Mouse (Mus musculus): Measurements from ENCODE around the gene Catip.
"Not testable (repeated sequence)": the region's sequence is repeated elsewhere in the genome, so short reads cannot be mapped to it uniquely, and the experiment has no call there.

Catip gene

DNA sequence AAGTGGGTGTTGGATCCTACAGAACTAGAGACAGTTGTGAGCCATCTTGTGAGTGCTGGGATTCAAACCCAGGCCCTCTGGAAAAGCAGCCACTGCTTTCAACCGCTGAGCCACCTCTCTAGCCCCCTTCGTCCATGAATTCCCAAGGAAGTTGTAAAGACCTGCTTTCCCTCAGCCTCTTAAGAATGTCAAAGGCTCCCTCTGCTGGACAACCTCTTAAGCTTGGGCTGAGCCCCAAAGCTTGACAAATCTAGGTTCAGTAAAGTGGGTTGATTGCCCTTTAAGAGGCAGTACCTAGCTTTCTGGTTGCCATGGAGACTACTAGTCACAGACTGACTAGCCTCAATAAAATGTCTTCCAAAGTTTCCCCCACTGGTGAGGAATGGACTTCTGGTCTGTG is at the start of gene Catip:
Catip (plus strand) TSS at position 297 of the 400 bp plus-strand sequence.
- DNase-seq = peak; percentile 70

DNA sequence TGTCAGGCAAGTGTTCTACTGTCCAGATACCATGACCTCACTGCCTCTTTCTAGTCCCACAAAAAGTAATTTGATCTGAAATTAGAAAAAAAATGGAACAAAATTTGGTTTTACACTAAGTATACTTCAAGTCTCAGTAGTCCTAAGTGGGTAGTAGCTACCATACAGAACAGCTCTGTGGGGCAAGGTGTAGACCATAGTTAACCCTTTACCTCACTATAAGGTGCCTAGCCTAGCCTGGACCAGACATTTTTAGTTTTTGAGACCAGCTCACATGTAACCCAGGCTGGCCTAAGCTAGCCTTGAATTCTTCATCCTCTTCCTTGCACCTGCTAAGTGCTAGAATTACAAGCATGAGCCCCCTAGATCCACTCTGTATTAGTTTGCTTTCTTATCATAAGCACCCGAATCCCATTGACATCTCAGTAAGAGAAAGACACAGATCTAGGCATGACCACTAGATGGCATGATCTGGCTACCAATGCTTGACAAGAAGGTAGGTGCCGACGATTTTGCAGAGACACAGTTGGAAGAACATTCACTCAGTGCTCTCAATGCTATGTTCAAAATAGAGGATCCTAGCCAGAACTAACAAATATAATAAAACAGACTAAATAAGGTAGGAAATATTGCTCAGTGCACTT is 48.7 kb upstream of the Catip start:
- DNase-seq = peak; percentile 59

DNA sequence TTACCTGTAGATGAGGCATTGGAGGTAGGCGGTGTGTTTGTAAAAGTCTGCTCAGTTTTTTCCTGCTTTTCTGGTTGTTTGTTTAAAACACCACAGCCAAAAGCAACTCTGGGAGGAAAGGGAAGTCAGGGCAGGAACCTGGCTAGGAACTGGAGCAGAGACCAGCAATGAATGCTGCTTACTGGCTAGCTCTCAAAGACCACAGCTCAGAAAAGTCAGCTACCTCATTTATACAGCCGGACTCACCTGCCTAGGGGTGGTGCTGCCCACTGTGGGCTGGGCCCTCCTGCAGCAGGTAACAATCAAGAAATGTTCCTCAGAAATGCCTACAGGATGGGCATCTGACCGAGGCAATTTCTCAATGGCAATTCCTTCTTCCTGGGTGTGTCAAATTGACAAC is 47.1 kb upstream of the Catip start:
- no peak for DNase-seq

DNA sequence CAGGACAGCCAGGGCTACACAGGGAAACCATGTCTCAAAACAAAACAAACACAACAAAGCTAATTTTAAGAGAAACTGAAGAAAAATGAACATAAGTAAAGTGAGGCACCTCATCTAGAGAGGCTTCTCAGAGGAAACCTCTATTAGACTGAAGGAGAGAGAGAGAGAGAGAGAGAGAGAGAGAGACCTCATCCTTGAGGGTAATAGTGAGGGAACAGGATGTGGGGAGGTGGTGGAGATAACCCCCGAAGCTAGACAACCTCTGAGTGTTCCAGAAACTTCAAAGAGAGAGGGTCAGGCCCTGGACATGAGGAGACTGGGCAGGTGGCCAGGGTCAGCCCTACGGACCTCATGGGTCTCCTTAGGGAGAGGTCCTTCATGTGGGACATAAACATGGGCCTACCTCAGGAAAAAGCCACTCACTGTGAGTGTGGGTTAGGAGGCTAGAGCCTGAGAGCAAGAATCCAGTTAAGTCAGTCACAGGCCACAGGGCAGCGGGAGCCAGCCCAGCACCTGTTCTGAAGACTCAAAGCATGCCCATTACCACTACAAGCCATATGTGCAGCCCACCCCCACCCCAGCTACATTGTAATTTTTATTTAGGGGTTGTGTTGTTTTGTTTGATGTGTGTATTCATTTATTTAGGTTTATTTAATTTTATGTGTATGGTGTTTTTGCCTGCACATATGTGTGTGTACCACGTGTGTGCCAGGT is 45.6 kb upstream of the Catip start:
- DNase-seq = no peak

DNA sequence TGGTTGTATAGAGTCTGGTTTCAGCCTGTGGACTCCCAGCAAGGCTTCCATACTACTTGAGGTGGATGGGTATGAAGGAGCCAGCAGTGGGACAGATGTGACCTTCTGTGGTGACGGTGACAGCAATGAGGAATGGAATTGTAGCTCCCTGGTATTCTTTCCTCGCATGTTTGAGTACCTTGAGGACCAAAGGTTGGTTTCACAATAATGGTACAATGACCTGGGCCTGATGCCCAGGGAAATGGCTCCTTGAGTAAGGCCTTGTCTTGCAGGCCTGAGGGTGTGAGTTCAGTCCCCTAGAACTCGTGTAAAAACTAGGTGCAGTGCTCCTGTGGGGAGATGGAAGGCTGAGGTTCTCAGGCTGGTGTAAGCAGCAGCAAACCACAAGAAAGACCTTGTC is 43.2 kb upstream of the Catip start:
- no peak for DNase-seq

DNA sequence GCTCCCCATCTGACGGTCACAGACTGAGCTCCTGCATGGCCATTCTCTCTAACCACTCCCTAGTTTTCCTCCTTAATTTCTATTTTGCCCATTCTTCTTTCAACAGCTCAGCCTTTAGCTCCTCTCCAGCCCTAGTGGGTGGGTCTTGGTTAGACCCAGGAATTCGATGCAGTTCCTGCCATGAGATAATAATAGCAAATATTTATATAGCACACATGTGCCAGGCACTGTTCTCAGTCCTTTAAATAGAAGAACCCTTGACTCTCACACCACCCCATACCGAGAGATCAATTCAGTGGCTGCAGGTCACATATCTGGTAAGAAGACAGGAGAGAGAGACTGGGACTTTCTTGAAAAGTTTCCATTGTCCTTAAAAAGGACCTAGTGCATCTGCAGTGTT is 40.5 kb upstream of the Catip start:
- DNase-seq = no peak

DNA sequence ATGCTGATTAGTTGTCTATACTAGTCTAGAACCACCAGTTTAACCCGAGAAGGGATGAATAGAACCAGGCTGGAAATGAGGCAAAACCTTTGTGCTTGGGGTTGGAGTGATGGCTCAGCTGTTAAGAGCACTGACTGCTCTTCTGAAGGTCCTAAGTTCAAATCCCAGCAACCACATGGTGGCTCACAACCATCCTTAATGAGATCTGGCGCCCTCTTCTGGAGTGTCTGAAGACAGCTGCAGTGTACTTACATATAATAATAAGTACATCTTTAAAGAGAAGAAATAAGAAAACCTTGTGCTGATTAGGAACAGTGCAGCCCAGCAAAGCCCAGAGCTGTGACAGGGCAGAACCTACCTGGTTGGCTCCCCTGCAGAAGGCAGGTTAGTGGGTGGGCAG is 35.0 kb upstream of the Catip start:
- DNase-seq = not testable (repeated sequence)

DNA sequence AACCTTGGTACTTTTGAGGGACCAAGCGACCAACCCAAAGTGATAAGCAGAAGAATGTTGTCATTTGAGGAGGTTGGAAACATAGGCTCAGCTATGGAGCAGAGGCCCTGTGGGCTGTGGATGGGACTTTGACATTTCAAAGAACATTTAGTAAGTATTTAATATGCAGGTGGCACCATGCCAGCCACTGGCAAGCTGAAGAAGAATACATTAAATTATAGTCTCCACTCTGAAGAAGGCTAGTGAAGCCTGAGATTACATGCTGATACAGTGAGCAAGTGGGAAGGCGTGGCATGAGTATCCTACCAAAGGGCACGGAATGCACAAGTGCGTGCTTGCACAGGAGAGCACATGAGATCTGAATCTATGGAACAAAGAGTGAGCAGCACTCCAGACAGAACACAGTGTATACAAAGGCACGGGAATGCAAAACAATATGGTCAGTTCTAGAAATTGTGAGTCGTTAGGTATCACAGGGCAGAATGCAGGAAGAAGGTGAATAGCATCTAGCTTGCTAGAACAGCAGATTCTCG is 31.9 kb upstream of the Catip start:
- no peak for DNase-seq

DNA sequence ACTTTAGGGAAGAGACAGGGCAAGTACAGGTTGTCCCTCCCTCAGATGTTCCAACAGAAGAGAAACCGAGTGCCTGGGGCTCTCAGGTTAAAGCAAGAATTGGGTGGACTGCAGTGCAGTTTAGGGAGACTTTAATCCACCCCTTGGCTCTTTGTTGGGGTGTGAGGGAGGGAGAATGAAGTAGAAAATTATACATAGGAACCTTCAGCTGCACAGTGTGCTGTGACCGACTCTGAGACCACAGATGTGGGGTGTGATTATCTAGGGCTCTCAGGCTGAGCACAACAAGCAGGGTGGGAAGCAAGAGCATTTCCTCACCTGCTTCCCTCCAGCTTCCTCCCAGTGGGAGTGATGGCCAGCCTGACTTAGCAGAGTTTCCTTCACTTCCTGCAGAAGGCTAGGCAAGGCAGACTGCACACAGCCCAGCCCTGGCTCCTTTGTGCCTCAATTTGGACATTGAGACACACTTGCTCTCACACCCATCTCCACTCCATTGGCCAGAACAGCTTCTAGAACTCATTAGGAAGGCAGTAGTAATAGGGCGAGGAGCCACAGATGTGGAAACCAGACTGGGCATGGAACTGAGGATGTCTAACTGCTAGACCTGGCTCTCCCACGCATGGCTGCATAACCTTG is 30.7 kb upstream of the Catip start:
- DNase-seq = no peak

DNA sequence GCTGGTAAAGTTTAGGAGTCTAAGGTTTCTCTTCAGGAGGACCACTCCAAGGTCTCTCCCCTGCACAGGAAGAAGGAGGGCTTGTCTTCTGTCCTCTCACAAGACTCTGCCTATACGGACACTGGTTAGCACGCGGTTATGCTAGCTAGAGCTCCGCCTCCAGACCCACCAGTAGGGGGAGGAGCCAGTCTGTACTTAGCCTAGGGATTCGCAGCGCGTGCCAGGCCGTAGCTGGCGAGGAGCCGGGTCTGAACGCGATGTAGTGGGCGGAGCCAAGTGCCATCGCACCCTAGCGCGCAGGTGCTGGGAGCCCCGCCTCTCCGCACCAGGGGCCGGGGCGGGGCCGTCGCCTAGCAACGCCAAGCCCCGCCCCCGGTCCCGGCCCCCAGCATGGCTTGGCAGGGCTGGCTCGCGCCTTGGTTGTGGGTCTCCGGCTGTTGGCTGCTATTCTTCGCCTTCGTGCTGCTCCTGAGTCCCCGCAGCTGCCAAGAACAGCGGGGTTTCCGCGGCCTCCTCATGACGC is 29.6 kb upstream of the Catip start:
- DNase-seq = peak; percentile 96

DNA sequence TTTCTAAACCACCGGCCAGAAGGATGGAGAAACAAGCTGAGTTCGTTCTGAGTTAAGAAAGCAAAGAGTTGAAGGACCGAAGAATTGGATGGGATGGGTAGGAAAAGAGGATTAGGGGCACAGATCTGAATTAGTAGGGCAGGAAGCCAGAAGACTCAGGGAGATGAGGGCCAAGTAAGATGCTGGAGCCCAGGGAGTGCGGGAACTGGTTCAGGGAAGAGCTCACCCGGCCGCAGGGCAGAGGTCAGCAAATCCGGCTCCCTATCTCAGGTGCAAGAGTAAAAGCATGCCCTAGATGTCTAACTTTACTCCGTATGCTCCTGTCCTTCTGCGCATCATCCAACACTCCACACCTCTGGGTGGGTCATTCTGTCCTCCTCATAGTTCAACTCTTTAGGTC is 29.0 kb upstream of the Catip start:
- no peak for DNase-seq

DNA sequence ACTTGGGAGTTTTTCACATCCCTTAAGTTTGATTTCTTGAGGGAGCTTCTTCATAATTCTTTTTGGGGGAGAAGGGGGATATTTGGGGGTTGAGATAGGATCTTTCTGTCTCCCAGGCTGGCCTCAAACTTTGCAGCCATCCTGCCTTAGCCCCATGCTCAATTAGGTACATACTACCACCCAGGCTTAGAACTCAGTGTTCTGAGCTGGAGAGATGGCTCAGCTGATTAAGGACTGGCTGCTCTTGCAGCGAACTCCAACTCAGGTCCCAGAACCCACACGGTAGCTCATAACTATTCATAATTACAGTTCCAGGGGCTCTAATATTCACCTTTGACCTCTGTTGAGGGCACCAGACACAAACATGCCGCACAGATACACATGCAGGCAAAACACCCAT is 27.3 kb upstream of the Catip start:
- no peak for DNase-seq

DNA sequence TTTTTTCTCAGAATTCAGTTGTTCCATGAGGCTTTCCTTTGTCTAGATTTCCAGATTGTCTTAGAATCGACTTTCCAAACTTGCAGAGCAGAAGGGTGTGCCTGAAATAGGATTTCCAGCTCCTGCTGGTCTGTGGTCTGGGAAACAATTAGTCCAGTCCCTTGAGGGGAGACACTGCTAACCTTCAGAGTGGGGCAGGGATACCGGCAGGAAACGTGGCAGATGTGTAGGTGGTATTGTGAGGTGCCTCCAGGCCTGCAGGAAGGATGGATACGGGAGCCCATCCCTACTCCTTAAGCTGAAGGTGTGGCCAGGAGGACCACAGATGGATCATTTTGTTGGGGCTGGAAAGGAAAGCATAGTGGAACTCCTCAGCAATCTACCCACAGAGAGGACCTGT is 26.9 kb upstream of the Catip start:
- no peak for DNase-seq

DNA sequence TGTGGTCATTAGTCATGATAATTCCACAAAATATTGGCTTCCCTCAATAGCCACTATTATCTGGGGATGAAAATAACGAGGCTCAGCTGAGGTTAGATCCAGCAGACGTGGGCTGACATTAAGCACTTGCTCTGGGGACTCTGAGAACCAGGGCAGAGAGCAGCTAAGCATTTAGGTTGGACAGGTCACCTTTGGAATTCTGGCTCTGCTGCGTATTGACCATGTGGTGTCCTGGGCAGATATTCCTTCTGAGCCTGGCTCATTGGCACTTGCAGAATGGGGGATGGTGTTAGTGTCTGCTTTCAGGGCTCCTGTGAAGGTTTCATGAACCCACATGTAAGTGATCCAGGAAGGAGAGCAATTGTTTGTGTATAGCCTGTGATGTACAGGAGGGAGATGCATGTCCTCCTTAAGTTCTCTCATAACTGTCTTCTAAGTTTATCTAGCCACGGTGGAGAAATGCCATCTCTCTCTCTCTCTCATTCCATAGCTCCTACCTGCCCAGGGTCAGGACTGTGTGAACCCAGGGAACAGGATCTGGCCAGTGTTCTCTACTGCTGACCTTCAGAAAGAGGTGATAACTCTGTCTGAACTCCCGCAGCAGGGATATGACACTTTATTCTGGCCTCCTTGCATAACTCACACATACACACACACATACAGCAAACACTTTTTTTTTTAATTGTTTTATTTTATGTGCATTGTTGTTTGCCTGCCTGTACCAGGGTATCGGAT is 26.3 kb upstream of the Catip start:
- DNase-seq = no peak

DNA sequence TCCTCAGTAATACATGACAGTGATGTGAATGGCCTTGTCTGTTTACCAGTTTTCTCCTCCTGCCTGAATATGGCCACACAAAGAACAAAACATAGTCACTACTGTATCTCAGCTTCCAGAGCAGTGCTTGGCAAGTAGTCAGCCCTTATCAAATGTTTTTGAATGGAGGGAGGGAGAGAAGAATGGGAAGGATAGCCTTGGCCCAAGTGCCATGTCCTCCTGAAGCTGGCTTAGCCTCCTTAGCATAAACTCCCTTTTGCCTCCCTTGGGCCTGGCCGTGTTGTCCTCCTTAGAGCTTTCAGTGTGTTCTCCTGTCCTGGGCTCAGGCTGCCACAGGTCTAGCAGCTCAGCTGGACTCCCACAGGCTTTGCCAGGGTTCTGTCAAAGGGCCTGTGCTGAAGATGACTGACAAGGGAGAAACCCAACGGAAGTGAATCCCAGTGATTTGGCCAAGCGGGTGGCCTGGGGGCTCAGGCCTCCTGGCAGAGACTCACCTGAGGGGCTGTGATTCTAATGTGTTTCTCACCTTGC is 24.6 kb upstream of the Catip start:
- no peak for DNase-seq

DNA sequence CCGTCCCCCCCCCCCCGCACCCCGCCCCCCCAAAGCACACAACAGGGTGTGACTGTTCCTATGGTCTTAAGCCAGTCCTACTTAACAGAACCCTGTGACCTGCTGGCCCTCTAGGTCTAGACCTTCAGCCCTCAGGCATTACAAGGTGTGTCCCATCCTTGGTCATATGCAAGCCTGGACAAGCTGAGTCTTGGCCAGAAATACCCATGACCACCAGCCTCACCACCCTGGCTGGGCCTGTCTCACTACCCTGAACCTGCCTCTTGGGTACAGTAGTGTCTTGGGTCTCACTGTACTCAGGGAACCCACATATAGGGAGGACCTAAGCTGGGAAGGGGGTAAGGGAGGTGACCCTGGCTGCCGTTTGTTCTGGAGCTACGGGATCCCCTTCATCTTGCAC is 23.9 kb upstream of the Catip start:
- DNase-seq = no peak

DNA sequence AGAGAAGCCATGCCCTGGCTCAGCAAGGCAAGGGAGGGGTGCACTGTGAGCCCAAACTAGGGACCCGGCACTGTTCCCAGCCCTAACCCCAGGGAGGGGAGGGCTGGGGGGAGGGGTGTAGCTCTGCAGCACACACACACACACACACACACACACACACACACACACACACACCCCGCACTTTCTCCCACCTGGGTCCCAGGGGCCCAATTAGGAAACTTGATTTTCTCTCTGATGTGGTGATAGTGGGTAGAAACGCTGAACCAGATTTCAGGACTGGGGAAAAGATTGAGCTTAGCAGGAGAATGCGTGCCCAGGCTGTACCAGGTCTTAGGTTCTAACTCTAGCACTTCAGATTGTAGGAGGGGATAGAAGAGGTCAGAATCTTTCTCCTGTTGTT is 23.3 kb upstream of the Catip start:
- no peak for DNase-seq

DNA sequence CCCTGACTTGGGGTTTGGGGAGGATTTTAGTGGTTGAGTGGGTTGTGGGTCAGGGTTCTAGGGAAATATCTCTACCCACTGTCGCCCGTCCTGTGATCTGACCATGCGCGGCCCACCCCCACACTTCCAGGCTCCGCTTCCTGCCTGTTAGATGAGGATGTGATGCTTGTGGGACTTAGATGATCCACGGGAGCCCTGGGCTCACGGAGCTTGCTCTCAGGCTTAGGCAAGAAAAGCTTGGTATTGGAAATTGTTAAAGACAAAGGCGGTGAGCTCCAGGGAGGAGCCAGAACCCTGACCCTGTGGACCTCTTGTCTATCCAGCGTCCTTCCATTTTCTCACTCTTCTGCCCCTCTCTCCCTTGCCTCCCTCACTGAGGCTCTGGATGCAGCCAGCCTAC is 22.0 kb upstream of the Catip start:
- no peak for DNase-seq

DNA sequence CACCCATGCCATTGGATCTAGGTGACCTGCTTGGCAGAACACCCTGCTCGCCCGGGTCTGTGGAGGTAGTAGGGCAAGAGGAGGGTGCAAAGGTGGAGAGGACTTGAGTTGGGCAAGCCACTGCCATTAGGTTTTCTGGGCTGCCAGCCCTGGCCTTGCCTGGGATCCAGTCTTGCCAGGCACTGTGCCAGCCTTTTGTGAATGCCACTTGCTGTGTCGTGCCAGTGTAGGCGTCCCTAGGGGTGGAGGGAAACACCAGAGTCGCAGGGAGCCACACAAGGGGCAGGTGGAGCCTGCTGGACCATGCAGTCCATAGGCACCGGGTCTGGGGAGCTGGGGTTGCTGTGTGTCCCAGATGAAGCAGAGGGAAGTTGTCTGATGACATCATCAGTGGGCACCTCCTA is 21.5 kb upstream of the Catip start:
- DNase-seq = no peak

DNA sequence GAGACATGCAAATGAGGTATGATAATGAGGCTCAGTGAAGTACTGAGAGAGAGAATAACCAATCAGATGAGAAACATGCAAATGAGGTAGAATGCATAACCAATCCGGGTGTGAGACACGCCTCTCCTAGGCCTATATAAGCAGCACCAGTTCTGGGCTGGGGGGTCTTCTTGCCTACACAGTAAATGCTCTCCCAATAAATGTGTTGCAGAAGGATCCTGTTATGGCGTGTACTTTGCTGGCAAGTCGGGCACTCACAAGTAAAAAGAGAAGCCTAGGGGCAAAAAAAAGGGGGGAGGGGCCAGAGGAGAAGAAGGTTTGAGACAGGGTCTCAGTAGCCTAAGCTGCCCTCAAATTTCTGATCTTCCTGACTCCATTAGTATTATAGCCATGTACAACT is 20.9 kb upstream of the Catip start:
- not testable (repeated sequence) for DNase-seq

DNA sequence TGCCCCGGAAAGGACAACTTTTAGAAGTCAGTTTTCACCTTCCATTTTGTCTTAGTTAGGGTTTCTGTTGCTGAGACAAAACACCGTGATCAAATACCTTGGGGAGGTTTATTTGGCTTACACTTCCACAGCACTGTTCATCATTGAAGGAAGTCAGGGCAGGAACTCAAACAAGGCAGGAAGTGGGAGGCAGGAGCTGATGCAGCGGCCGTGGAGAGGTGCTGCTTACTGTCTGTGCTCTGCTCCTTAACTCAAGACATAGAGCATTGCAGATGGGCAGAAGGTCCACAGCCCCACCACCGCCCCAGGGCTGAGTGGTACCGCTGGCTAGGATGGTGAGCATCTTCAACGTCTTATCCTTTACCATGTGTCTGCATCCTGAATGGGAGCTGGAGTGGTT is 20.0 kb upstream of the Catip start:
- no peak for DNase-seq

DNA sequence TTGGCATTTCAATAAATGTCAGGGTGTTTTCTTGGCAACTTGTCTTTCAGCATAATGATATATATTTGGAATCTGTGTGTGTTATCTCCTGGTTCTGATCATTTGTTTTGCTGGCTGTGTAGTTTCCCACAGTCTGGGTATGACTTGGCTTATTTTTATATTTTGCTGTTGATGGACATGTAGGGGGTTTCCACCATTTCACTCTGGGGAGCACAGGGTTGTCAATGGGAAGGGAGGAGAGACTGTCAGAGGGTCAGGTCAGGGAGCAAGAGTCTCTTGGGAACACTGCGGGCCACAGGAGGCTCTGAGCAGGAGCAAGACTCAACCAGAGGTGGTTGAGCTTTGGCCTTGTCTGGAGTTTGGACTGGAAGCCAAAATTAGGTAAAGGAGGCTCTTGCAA is 19.6 kb upstream of the Catip start:
- DNase-seq = no peak

DNA sequence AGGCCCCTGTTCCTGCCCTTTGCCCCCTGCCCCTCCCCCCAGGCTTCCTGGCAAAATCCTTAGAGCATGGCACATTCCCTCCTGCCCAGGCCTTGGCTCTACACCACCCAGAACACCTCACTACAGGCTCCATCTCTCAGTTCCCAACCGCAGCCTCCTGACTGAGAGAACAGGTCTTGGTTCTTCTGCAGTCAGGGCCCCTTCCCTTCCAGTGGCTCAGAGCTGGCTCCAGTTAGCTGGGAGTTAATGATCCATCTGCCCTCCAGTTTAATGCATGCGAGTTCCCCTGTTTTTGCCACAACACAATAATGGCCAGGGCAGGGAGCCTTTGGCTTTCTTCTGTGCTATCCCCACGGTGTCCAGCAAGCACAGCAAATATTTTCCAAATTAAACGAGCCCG is 18.7 kb upstream of the Catip start:
- no peak for DNase-seq

All from thymus, postnatal 4 days (tissue).